Mouse (Mus musculus): ENCODE measurements around the gene Dock4.
"Not testable (repeated sequence)": the region's sequence is repeated elsewhere in the genome, so short reads cannot be mapped to it uniquely, and the experiment has no call there.

DNA sequence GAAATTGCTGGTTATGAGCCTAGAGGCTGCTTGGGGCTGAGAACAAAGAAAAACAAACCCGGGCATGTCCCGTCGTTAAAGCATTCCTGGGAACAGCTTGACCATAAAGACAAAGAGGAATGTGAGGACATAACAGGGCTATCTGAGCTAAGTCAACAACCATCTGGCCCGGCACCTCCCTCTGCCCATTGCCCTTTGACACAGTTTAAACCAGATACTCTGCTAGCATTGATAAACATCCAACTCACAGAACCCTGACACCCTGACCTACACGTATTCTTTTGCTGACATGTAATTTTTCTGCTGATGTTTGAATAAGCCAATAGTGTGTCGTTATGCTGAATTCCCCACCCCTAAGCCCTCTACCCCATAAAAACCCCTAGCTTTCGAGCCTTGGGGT lies 427.5 kb downstream of the Dock4 start:
- TF ChIP-seq POLR2A (IDR thresholded peaks at IDR 0.05; ENCODE audit: insufficient read depth, low read length); CTCF (IDR thresholded peaks at IDR 0.05; ENCODE audit: low read depth, low read length): not testable (repeated sequence)
